Mouse (Mus musculus): ENCODE measurements around the gene Zfp683. TPM values are rescaled to one million over a fixed set of nuclear protein-coding genes. Genes with fewer than 3 reads are reported as not detected.
A peak's percentile ranks its signal among the peaks of the same experiment; 100 is the strongest.

Gene Zfp683
- total and polyA plus RNA-seq, 2 experiments from 2014 or later, result not detected

DNA sequence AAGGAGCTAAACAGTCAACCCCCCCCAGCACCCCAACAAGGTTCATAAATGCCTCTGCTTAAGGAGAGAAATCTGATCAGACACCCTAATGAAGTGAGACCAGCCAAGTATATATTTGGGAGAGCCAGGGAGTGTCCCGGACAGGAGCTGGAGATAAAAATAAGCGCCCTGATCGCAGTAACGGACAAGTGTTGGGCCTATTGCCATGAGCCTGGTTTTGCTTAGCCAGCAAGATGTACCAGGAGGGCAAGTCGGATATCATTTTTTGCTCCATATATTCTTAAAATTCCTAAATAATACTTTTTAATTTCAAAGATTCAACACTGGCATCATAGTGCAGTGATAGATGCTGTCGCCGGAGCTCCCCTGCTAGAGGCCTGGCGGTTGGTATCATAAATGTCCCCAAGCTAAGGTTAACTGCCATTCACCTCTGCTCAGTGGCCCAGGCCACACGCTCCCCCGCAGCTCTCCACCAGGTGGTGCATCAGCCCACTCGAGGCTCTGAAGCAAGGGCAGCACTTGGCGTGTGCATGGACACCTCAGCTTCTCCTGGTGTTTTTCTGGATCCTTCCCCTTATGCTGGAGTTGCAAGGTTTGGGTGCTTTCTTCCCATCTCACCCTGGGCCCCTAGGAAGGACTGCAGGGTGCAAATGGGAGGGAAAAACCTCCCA lies 40.6 kb upstream of the Zfp683 start:
- Histone ChIP-seq H3K9me3 (replicated peaks; ENCODE audit: control insufficient read depth, low read length) (no peaks in the 10 kb centered on the region), H3K4me3 (ENCODE audit: low read depth, low read length) (no peak overlapping the region), H3K9ac (replicated peaks; ENCODE audit: low read depth, low read length) (no peak overlapping the region), H3K4me1 (ENCODE audit: control insufficient read depth, insufficient read depth) (peaks cover 14% of the 10 kb centered on the region), H3K27me3 (ENCODE audit: control insufficient read depth, insufficient read depth, low read length) (peaks cover 26% of the 10 kb centered on the region), H3K4me2 (ENCODE audit: low read depth, low read length) (no peak overlapping the region), H3K27ac (ENCODE audit: low read depth) (no peak overlapping the region), H3K36me3 (replicated peaks; ENCODE audit: control insufficient read depth, insufficient read depth, low read length) (no peaks in the 10 kb centered on the region)
- DNase-seq (ENCODE audit: low spot score) (no peak), ATAC-seq (ENCODE audit: insufficient read depth, low read depth) (peak; percentile 62)
- TF ChIP-seq EP300 (IDR thresholded peaks at IDR 0.05; ENCODE audit: low read depth), result no peak
- TF ChIP-seq CTCF (IDR thresholded peaks at IDR 0.05; ENCODE audit: low read depth), result peak; percentile 55
- WGBS, result 33% methylated on average over 12 of the region's 12 CpGs

DNA sequence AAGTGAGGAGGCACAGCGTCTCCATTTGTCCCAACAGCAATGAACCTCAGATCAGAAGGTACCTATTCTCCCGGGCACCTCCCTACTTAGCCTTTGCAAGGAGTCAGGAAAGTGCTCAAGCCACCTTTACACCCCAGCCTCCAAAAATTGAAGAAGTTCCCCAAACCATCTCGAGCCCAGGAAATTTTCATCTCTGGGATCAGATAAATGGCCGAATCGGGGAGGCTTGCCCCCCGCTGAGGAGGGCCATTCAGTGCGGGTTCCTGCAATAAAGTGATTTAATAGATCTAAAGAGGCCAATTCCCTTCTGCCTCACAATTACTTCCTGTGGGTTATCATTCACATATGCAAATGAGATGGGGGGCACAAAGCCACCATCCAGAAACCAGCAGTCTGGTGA lies 37.4 kb upstream of the Zfp683 start:
- WGBS, result 19% methylated on average over 7 of the region's 7 CpGs
- H3K9me3 ChIP-seq (replicated peaks; ENCODE audit: control insufficient read depth, low read length), result no peaks in the 10 kb centered on the region
- TF ChIP-seq EP300 (IDR thresholded peaks at IDR 0.05; ENCODE audit: low read depth) (no peak), CTCF (IDR thresholded peaks at IDR 0.05; ENCODE audit: low read depth) (no peak)
- no peak overlapping the region for H3K9ac ChIP-seq (replicated peaks; ENCODE audit: low read depth, low read length)
- H3K4me3 ChIP-seq (ENCODE audit: low read depth, low read length), result no peak overlapping the region
- peaks cover 55% of the 10 kb centered on the region for H3K27me3 ChIP-seq (ENCODE audit: control insufficient read depth, insufficient read depth, low read length)
- no peak overlapping the region for H3K4me2 ChIP-seq (ENCODE audit: low read depth, low read length)
- no peak for DNase-seq (ENCODE audit: low spot score)
- H3K27ac ChIP-seq (ENCODE audit: low read depth), result no peak overlapping the region
- no peaks in the 10 kb centered on the region for H3K36me3 ChIP-seq (replicated peaks; ENCODE audit: control insufficient read depth, insufficient read depth, low read length)
- H3K4me1 ChIP-seq (ENCODE audit: control insufficient read depth, insufficient read depth), result peaks cover 14% of the 10 kb centered on the region
- no peak for ATAC-seq (ENCODE audit: insufficient read depth, low read depth)

- ATAC-seq (ENCODE audit: insufficient read depth, low read depth), result no peak
- Histone ChIP-seq H3K27ac (ENCODE audit: low read depth) (no peak overlapping the region), H3K4me2 (ENCODE audit: low read depth, low read length) (no peak overlapping the region), H3K4me1 (ENCODE audit: control insufficient read depth, insufficient read depth) (peaks cover 10% of the 10 kb centered on the region), H3K36me3 (replicated peaks; ENCODE audit: control insufficient read depth, insufficient read depth, low read length) (no peaks in the 10 kb centered on the region), H3K9ac (replicated peaks; ENCODE audit: low read depth, low read length) (no peak overlapping the region), H3K4me3 (ENCODE audit: low read depth, low read length) (no peak overlapping the region), H3K27me3 (ENCODE audit: control insufficient read depth, insufficient read depth, low read length) (peaks cover 55% of the 10 kb centered on the region), H3K9me3 (replicated peaks; ENCODE audit: control insufficient read depth, low read length) (no peaks in the 10 kb centered on the region)
- 5% methylated on average over 8 of the region's 8 CpGs for WGBS
- no peak for TF ChIP-seq EP300 (IDR thresholded peaks at IDR 0.05; ENCODE audit: low read depth)
- TF ChIP-seq CTCF (IDR thresholded peaks at IDR 0.05; ENCODE audit: low read depth), result no peak
- DNase-seq (ENCODE audit: low spot score), result no peak
Measured at GRCm38 (mm10) chr4:134016767-134017166, 36.9 kb upstream of the Zfp683 start.

- H3K36me3 ChIP-seq (replicated peaks; ENCODE audit: control insufficient read depth, insufficient read depth, low read length), result no peaks in the 10 kb centered on the region
- no peak overlapping the region; the same call in 1 of the 2 replicates for H3K4me2 ChIP-seq (ENCODE audit: low read depth, low read length)
- no peak overlapping the region for H3K9ac ChIP-seq (replicated peaks; ENCODE audit: low read depth, low read length)
- 4% methylated on average over 21 of the region's 21 CpGs for WGBS
- no peaks in the 10 kb centered on the region for H3K9me3 ChIP-seq (replicated peaks; ENCODE audit: control insufficient read depth, low read length)
- peaks cover 9% of the 10 kb centered on the region; the same call in 1 of the 2 replicates for H3K4me1 ChIP-seq (ENCODE audit: control insufficient read depth, insufficient read depth)
- no peak overlapping the region for H3K27ac ChIP-seq (ENCODE audit: low read depth)
- peaks cover 55% of the 10 kb centered on the region for H3K27me3 ChIP-seq (ENCODE audit: control insufficient read depth, insufficient read depth, low read length)
- TF ChIP-seq EP300 (IDR thresholded peaks at IDR 0.05; ENCODE audit: low read depth), result no peak
- no peak for TF ChIP-seq CTCF (IDR thresholded peaks at IDR 0.05; ENCODE audit: low read depth)
- DNase-seq (ENCODE audit: low spot score) (no peak), ATAC-seq (ENCODE audit: insufficient read depth, low read depth) (no peak)
- H3K4me3 ChIP-seq (ENCODE audit: low read depth, low read length), result peak overlapping the region; percentile 16
Measured at GRCm38 (mm10) chr4:134017201-134017865, 36.3 kb upstream of the Zfp683 start.

DNA sequence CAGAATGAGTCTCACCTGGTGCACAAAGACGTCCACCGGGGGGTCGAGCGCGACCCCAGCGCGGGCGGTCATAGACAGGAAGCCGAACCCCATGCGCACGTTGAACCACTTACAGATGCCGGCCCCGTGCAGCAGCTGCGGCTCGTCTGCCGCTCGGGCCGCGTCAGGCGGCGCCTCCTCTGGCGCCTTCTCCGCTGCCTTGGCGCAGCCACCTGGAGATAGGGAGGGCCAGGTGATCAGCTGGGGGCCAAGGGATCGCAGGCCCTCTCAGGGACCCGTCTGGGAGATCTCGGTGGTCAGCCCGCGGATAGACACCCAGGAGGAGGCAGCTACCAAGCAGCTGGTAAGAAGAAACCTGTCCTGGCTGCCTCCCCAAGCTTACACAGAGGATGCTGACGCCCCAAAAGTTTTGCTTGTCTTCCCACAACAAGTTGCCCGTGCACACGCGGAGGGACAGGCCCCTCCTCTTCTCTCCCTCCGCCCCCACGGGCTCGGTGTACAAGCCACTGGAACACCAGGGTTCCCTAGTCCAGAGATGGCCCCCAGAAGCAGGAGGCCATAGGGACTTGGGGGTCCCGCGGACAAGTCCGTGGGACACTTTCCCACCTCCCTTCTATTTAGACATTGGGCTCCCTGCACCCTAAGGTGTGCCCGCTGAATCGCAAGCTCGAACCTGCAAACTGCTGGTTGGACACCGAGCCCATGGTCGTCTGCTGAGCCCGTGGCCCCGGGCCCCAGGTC lies 35.4 kb upstream of the Zfp683 start:
- no peak for TF ChIP-seq CTCF (IDR thresholded peaks at IDR 0.05; ENCODE audit: low read depth)
- TF ChIP-seq EP300 (IDR thresholded peaks at IDR 0.05; ENCODE audit: low read depth), result no peak
- no peak for DNase-seq (ENCODE audit: low spot score)
- Histone ChIP-seq H3K4me2 (ENCODE audit: low read depth, low read length) (peak overlapping the region; percentile 10), H3K36me3 (replicated peaks; ENCODE audit: control insufficient read depth, insufficient read depth, low read length) (no peaks in the 10 kb centered on the region), H3K4me3 (ENCODE audit: low read depth, low read length) (peak overlapping the region; percentile 16; the same call in 1 of the 2 replicates), H3K27me3 (ENCODE audit: control insufficient read depth, insufficient read depth, low read length) (peaks cover 55% of the 10 kb centered on the region), H3K9me3 (replicated peaks; ENCODE audit: control insufficient read depth, low read length) (no peaks in the 10 kb centered on the region), H3K27ac (ENCODE audit: low read depth) (no peak overlapping the region), H3K9ac (replicated peaks; ENCODE audit: low read depth, low read length) (no peak overlapping the region), H3K4me1 (ENCODE audit: control insufficient read depth, insufficient read depth) (0 out of 2 replicates have a peak, but pooled peaks cover 1% of the 10 kb centered on the region)
- no peak for ATAC-seq (ENCODE audit: insufficient read depth, low read depth)
- 1% methylated on average over 46 of the region's 46 CpGs for WGBS

All from heart, postnatal 0 days (tissue).